Mouse (Mus musculus) right cerebral cortex, adult 18-20 months (tissue): ENCODE results near the gene Pdzd2.
A peak's percentile ranks its signal among the peaks of the same experiment; 100 is the strongest.

Experiments used
- DNase-seq: peaks from one replicate; pipeline ENCODE4 v3.0.0; 2022; ENCODE audit warnings: mixed read lengths

Pdzd2 gene

DNA sequence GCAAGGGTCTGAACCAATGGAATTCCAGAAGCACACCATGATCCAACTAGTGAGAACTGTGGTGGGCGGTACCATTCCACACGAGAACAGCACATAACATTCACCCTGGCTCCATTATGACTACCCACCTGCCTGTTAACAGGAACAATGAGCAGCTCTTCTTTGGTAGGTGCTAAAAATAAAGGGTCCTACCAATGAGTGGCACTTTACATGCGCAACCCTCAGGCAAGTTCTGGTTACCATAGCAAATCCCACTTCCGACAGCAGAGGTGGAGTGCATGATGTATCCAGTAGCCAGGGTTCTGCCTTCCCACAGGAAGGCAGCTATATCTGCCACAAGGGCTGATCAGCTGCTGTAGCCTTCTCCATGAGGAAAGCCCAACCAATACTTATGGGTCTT, 11.3 kb downstream of the Pdzd2 start:
- peak; percentile 43 for DNase-seq

DNA sequence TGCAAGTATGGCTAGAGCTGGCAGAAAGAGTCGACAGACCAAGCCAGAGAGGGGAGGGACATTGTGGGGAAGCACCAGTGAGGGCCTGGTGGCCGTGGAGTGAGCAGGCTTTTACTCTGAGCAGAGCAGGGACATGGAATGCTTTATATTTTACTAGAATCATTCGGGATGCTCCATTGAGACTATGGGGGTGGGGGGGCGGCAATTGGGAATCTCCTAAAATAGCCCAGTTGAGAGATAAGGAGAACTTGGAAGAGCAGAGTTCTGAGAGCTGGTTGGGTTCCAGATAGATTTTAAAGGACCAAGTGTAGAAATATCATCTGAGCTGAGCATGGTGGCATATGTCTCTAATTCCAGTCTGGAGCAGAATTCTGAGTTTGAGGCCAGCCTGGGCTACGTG, 14.5 kb downstream of the Pdzd2 start:
- DNase-seq = no peak

DNA sequence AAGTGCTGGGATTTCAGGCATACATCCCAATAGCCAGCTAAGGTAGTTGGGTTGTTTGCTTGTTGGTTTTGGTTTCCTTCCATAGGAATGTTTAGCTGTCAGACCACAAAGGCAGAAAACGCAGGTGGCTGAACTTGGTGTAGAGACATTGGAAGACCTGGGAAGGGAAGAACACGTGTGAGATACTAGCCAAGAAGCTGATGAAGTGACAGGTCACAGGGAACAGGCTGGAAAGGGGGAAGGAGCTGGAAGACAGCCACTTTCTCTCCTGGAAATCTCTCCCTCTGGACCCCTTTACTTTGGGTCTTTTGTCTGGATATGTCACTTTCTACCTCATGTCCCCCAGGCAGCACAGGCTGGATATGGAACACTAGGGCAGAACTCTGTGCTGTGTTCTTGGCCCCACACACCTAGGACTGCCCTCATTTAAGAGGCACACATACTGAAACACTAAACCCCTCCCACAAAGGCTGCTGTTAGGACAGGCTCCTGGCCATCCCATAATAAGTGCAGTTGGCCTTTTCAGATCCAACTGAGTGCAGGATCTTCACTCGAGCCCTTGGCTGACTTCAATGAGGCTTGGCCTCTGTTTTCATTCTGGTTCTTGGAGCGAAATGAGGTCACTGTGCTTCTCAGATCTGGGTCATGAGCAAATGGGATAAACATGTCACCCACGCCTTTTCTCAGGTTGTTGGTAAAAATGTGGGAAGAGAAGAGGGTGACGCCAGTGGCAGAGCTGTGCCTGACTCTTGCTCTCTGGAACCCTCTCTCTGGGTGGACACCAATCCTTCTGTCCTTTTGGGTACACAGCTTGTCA, 17.8 kb downstream of the Pdzd2 start:
- no peak for DNase-seq

- no peak for DNase-seq
Measured at GRCm38 (mm10) chr15:12718819-12719218, 20.9 kb downstream of the Pdzd2 start.

DNA sequence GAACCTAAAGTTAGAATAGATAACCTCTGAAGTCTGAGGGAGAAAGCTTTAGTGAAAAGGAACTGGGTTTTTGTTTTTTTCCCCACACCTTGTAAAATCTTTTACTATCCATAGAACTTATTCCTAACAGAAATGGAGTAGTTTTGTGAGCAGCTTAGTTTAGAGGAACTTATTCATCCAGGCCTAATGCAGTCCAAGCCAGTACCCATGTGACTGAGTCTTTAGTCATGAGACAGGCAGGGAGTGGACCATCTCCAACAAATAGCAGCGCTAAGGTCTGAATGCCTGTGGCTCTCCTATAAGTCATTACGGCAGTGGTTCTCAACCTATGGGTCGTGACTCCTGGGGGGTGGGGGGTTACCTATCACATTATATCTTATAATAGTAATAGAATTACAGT, 22.3 kb downstream of the Pdzd2 start:
- DNase-seq = no peak

DNA sequence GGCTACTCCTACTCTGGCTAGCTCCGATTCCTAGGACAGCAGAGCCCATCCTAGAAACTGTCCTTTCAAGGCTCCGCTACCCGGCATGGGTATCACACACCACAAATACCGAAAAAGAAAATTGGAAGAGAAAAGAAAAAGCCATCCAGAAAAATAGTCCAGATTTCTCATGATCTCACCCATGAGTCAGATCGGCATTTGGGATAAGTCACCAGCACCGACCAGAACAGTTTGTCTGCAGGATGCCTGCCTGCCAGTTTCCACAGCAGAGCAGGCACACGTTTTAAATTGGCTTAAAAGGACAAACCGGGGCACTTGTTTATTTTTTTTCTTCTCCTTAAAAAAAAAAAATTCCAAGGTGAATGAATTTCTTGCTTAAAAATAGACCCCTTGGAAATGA, 22.8 kb downstream of the Pdzd2 start:
- peak; percentile 52 for DNase-seq

DNA sequence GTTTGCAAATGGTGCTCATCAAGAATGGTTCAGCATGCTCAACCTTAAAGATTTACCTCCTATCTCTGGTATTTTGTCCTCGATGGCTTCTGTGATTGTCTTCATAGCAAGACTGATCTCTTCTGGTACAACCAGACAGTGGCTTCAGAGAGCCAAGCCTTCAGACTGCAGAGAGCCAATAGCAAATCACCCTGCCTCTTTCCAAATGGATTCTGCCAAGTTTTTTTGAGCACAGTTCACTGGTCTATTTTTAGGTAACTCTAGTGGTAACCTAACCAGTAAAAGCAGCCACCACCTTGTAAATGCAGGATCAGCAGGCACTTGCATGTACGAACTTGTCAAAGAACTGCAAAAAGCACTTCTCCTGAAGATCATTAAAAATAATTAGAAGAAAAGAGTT, 25.4 kb downstream of the Pdzd2 start:
- DNase-seq = no peak

DNA sequence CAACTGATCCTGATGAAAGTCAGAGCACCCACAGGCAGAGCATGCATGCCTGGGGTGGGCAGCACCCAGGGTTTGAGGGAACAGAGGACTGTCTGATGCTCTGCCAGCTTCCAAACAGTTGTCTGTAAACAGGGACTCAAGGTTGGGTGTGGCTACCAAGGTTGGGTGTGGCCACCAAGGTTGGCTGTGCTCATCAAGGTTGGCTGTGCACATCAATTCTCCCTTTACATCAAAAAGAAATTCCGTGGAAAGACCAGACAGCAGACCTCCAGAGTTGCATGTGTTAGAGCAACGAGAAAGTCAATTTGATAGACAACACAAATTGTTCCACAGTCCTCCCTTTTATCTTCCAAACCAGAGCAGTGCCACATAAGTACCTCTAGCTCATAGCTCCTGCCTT, 26.5 kb downstream of the Pdzd2 start:
- DNase-seq = no peak

DNA sequence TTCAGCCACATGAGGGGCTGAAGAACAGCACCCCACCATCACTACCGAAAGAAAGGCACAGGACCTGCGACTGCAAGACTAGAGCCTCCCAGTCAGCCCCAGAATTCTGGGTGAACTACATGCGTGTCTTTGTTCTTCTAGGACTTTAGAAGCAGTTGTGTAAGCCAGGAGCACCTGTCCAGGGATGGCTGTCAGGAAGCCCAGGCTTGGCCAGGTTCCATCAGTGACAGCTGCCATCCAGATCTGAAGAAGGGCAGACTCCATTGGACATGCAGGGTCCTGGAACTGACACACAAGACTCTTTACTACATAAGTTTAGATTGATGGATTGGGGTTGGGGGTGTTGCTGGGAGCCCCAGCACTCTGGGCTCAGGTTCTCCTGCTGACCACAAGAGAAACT, 29.7 kb downstream of the Pdzd2 start:
- no peak for DNase-seq

DNA sequence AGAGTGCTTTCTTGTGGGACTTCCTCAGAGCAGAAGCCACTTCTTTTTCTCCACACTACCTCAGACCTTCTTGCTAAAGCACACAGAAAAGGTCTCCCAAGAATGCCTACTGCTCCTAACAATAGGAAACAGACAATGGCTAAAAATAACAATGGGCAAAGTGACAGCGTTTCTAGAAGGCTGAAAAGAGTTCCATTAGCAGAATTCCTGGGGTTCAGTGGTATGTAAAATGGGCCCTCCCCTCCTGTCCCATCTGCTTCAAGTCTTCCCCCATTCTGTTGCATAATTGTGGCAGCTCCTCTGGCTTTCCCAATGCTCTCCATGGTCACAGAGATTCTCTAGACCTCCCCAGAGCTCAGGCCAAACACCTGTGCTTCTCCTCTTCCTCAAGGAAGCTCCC, 31.4 kb downstream of the Pdzd2 start:
- DNase-seq = no peak

DNA sequence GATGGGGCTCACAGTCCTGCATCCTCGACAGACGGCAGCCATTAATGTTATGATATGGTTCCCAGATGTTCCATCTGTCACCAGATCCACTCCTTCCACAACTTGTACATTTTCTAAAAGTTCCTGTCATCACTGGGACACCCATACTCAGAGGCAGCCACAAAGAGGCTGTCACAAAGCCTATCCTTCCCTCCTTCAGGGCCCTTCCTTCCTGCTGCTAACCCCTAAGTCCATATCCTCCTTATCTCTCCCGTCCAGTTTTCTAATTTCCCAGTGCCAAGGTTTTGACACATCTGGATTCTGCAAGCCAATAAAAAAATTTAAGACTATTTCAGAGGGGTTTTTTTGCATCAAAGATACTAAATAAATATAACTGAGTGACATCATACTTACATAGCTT, 32.8 kb downstream of the Pdzd2 start:
- no peak for DNase-seq

DNA sequence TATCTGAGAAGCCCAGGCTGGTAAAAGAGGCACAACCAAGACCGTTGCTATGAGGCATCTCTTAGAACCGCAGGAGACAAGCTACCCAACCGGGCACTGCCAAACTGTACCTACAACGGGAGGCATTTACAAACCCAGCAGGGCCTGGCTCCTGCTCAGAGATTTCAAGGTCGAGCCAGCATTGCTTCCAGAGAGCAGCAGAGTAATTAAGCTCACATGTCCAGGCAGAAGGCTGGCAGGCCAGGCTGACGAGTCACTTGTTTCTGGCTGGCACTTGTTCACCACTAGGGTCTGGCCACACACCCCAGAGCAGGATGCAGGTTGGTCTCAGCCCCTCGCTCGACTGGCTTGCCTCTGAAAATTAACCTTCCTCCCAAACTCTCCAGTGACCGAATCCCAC, 39.4 kb downstream of the Pdzd2 start:
- DNase-seq = no peak

- DNase-seq = no peak
Measured at GRCm38 (mm10) chr15:12697741-12698140, 42.0 kb downstream of the Pdzd2 start.

- DNase-seq = no peak
Measured at GRCm38 (mm10) chr15:12696889-12697288, 42.8 kb downstream of the Pdzd2 start.

DNA sequence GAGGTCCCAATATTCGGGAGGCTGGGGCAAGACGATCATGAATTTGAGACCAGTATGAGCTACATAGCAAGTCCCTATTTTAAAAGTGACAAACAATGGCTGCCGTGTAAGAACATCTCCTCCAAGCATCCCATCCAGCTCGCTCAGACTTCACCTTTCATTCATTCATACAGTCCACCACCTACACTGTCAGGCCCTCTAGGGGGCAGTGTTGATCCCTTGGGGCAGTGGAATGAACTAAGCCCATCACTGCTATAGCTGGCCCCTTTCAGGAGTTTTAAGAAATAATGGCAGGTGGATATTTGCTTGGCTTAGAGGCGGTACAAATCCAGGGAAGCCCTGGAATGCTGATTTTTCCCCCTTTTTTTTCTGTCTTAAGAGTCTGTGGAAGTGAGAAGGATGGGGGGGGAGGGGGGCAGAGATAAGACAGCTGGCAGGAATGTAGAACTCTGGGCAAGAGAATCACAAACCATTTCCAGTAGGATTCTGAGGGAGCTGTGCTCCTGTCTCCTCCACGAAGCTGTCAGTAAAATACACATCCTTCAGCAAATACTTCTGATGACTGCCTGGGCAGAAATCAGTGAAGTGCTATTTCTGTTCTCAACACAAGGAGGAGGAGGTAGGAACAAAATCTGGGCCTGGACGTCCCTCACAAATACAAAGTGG, 49.9 kb downstream of the Pdzd2 start:
- DNase-seq = no peak

GRCm38 (mm10) chr15:12682549-12682948, 57.2 kb downstream of the Pdzd2 start:
- no peak for DNase-seq

DNA sequence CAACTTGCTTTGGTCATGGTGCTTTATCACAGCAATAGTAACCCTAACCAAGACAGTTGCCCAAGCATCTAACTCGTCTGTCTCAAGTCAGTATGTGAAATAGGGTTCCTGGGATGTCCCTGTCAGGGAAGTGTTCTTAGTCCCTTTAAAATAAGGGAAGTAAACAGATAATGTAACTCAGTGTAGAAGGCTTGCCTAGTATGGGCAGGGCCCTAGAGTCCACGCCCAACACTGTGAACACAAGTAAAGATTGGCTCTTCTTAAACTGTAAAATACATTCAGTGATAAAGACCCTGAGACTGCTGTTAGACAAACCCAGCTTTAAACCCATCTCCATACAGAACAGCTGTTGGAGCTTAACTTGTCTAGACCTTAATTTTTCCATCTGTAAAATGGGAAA, 57.8 kb downstream of the Pdzd2 start:
- DNase-seq = no peak

GRCm38 (mm10) chr15:12680750-12681149, 59.0 kb downstream of the Pdzd2 start:
- DNase-seq = peak; percentile 19

GRCm38 (mm10) chr15:12679996-12680395, 59.7 kb downstream of the Pdzd2 start:
- DNase-seq = no peak

- no peak for DNase-seq
Measured at GRCm38 (mm10) chr15:12678540-12679112, 61.1 kb downstream of the Pdzd2 start.

DNA sequence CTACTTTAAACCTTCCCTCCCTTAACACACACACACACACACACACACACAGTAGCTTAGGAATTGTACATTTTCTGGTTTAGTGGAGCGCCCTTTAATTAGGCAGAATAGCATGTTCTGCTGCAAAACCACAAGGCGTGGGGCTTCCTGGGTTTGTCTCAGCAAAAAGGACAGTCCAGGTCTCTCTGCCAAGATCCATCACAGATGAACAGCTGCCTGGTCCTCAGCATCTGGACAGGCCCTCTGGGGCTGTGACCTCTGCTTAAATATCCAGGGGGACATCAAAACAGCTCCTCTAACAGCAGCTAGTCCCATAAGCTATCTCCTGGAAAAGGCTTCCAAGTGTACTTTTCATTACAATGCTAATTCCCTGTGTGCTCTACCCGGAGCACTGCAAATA, 64.4 kb downstream of the Pdzd2 start:
- no peak for DNase-seq

- no peak for DNase-seq
Measured at GRCm38 (mm10) chr15:12674026-12674425, 65.7 kb downstream of the Pdzd2 start.

GRCm38 (mm10) chr15:12667760-12668520, 71.8 kb downstream of the Pdzd2 start:
- DNase-seq = no peak

DNA sequence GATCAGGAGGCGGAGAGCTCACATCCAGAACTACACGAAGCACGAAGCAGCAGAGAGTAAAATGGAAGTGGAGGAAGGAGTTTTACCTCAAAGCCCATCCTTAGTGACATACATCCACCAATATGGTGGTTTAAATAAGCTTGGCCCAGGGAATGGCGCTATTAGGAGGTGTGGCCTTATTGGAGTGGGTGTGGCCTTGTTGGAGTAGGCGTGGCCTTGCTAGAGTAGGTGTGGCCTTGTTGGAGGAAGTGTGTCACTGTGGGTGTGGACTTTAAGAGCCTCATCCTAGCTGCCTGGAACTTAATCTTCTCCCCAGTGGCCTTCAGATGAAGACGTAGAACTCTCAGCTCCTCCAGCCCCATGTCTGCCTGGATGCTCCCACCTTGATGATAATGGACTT, 73.8 kb downstream of the Pdzd2 start:
- no peak for DNase-seq
